Mouse (Mus musculus): ENCODE measurements around the gene Armh1. TPM values are rescaled to one million over a fixed set of nuclear protein-coding genes. Genes with fewer than 3 reads are reported as not detected.

Gene Armh1
- total RNA-seq, 1 experiment: 0.18 TPM

- in situ Hi-C loops (cut with MboI; ENCODE audit: low sequenced_read_pairs in 2 of 2, unreplicated experiment in 2 of 2): no loop called here
- no peak overlapping the region for H3K27ac ChIP-seq (ENCODE audit: insufficient read depth, low read depth, low read length, poor library complexity, severe bottlenecking)
Observed at GRCm38 (mm10) chr4:117254672-117255071, 2.7 kb upstream of the Armh1 start.

GRCm38 (mm10) chr4:117254017-117254627 lies 2.2 kb upstream of the Armh1 start:
- Histone ChIP-seq H3K4me1 (ENCODE audit: control insufficient read depth in 2 of 2, insufficient read depth in 2 of 2, low read length in 2 of 2, poor library complexity in 1 of 2) (peaks cover 3% of the 10 kb centered on the region in 2 experiments; a peak in 3 of 4 replicates), H3K27ac (ENCODE audit: insufficient read depth, low read depth, low read length, poor library complexity, severe bottlenecking) (no peak overlapping the region), H3K36me3 (ENCODE audit: control insufficient read depth, insufficient read depth, low read length, poor library complexity, severe bottlenecking) (no peaks in the 10 kb centered on the region), H3K9me3 (ENCODE audit: control insufficient read depth, insufficient read depth, low read depth, low read length) (no peaks in the 10 kb centered on the region), H3K9ac (ENCODE audit: insufficient read depth, low read depth, low read length, poor library complexity, severe bottlenecking) (no peak overlapping the region), H3K4me3 (ENCODE audit: insufficient read depth in 1 of 2, low read depth in 1 of 2, low read length in 2 of 2, poor library complexity in 1 of 2, severe bottlenecking in 1 of 2) (no peak overlapping the region)
- TF ChIP-seq CHD2 (IDR thresholded peaks at IDR 0.05; ENCODE audit: low read depth, low read length): no peak
- no peak for TF ChIP-seq HCFC1 (IDR thresholded peaks at IDR 0.05; ENCODE audit: borderline replicate concordance, insufficient read depth, low read length)
- no peak for TF ChIP-seq ZC3H11A (IDR thresholded peaks at IDR 0.05; ENCODE audit: borderline replicate concordance, low read depth, low read length)
- TF ChIP-seq MAFK (IDR thresholded peaks at IDR 0.05; ENCODE audit: insufficient read depth, low read depth, low read length): no peak
- no peak for TF ChIP-seq ZNF384 (IDR thresholded peaks at IDR 0.05; ENCODE audit: low read depth, low read length)
- no peak for DNase-seq (ENCODE audit: low read depth, low spot score)
- in situ Hi-C loops (cut with MboI; ENCODE audit: low sequenced_read_pairs in 2 of 2, unreplicated experiment in 2 of 2): no loop called here

More at GRCm38 (mm10) chr4:117254672-117255071, 2.7 kb upstream of the Armh1 start:
- H3K36me3 ChIP-seq (ENCODE audit: control insufficient read depth, insufficient read depth, low read length, poor library complexity, severe bottlenecking): no peaks in the 10 kb centered on the region
- no peaks in the 10 kb centered on the region for H3K9me3 ChIP-seq (ENCODE audit: control insufficient read depth, insufficient read depth, low read depth, low read length)
- no peak overlapping the region for H3K4me3 ChIP-seq (ENCODE audit: insufficient read depth in 1 of 2, low read depth in 1 of 2, low read length in 2 of 2, poor library complexity in 1 of 2, severe bottlenecking in 1 of 2)
- H3K4me1 ChIP-seq (ENCODE audit: control insufficient read depth in 2 of 2, insufficient read depth in 2 of 2, low read length in 2 of 2, poor library complexity in 1 of 2): peaks cover 3% of the 10 kb centered on the region in 2 experiments; a peak in 3 of 4 replicates
- no peak for DNase-seq (ENCODE audit: low read depth, low spot score)
- H3K9ac ChIP-seq (ENCODE audit: insufficient read depth, low read depth, low read length, poor library complexity, severe bottlenecking): no peak overlapping the region
- TF ChIP-seq CHD2 (IDR thresholded peaks at IDR 0.05; ENCODE audit: low read depth, low read length): no peak
- TF ChIP-seq ZNF384 (IDR thresholded peaks at IDR 0.05; ENCODE audit: low read depth, low read length): no peak
- TF ChIP-seq HCFC1 (IDR thresholded peaks at IDR 0.05; ENCODE audit: borderline replicate concordance, insufficient read depth, low read length): no peak
- no peak for TF ChIP-seq MAFK (IDR thresholded peaks at IDR 0.05; ENCODE audit: insufficient read depth, low read depth, low read length)
- no peak for TF ChIP-seq ZC3H11A (IDR thresholded peaks at IDR 0.05; ENCODE audit: borderline replicate concordance, low read depth, low read length)

- no peak overlapping the region for H3K4me3 ChIP-seq (ENCODE audit: insufficient read depth in 1 of 2, low read depth in 1 of 2, low read length in 2 of 2, poor library complexity in 1 of 2, severe bottlenecking in 1 of 2)
- TF ChIP-seq CHD2 (IDR thresholded peaks at IDR 0.05; ENCODE audit: low read depth, low read length) (no peak), ZC3H11A (IDR thresholded peaks at IDR 0.05; ENCODE audit: borderline replicate concordance, low read depth, low read length) (no peak), MAFK (IDR thresholded peaks at IDR 0.05; ENCODE audit: insufficient read depth, low read depth, low read length) (no peak), ZNF384 (IDR thresholded peaks at IDR 0.05; ENCODE audit: low read depth, low read length) (no peak), HCFC1 (IDR thresholded peaks at IDR 0.05; ENCODE audit: borderline replicate concordance, insufficient read depth, low read length) (no peak)
- peaks cover 3% of the 10 kb centered on the region in 2 experiments; a peak in 3 of 4 replicates for H3K4me1 ChIP-seq (ENCODE audit: control insufficient read depth in 2 of 2, insufficient read depth in 2 of 2, low read length in 2 of 2, poor library complexity in 1 of 2)
- H3K27ac ChIP-seq (ENCODE audit: insufficient read depth, low read depth, low read length, poor library complexity, severe bottlenecking): no peak overlapping the region
- no peak overlapping the region for H3K9ac ChIP-seq (ENCODE audit: insufficient read depth, low read depth, low read length, poor library complexity, severe bottlenecking)
- H3K36me3 ChIP-seq (ENCODE audit: control insufficient read depth, insufficient read depth, low read length, poor library complexity, severe bottlenecking): no peaks in the 10 kb centered on the region
- no peaks in the 10 kb centered on the region for H3K9me3 ChIP-seq (ENCODE audit: control insufficient read depth, insufficient read depth, low read depth, low read length)
- in situ Hi-C loops (cut with MboI; ENCODE audit: low sequenced_read_pairs in 2 of 2, unreplicated experiment in 2 of 2): no loop called here
- DNase-seq (ENCODE audit: low read depth, low spot score): no peak
Observed at GRCm38 (mm10) chr4:117253218-117254016, 1.5 kb upstream of the Armh1 start.

- no peaks in the 10 kb centered on the region for H3K36me3 ChIP-seq (ENCODE audit: control insufficient read depth, insufficient read depth, low read length, poor library complexity, severe bottlenecking)
Observed at GRCm38 (mm10) chr4:117252755-117253154, 830 bp upstream of the Armh1 start.

More at GRCm38 (mm10) chr4:117252755-117253154, 830 bp upstream of the Armh1 start:
- no peak overlapping the region for H3K27ac ChIP-seq (ENCODE audit: insufficient read depth, low read depth, low read length, poor library complexity, severe bottlenecking)
- no peak for DNase-seq (ENCODE audit: low read depth, low spot score)
- TF ChIP-seq HCFC1 (IDR thresholded peaks at IDR 0.05; ENCODE audit: borderline replicate concordance, insufficient read depth, low read length): no peak
- no peak for TF ChIP-seq CHD2 (IDR thresholded peaks at IDR 0.05; ENCODE audit: low read depth, low read length)
- TF ChIP-seq ZC3H11A (IDR thresholded peaks at IDR 0.05; ENCODE audit: borderline replicate concordance, low read depth, low read length): no peak
- TF ChIP-seq MAFK (IDR thresholded peaks at IDR 0.05; ENCODE audit: insufficient read depth, low read depth, low read length): no peak
- no peak for TF ChIP-seq ZNF384 (IDR thresholded peaks at IDR 0.05; ENCODE audit: low read depth, low read length)
- H3K4me1 ChIP-seq (ENCODE audit: control insufficient read depth in 2 of 2, insufficient read depth in 2 of 2, low read length in 2 of 2, poor library complexity in 1 of 2): peaks cover 3 to 4% of the 10 kb centered on the region in 2 experiments; a peak in 3 of 4 replicates
- in situ Hi-C loops (cut with MboI; ENCODE audit: low sequenced_read_pairs in 2 of 2, unreplicated experiment in 2 of 2): no loop called here
- no peak overlapping the region for H3K9ac ChIP-seq (ENCODE audit: insufficient read depth, low read depth, low read length, poor library complexity, severe bottlenecking)
- no peaks in the 10 kb centered on the region for H3K9me3 ChIP-seq (ENCODE audit: control insufficient read depth, insufficient read depth, low read depth, low read length)
- no peak overlapping the region for H3K4me3 ChIP-seq (ENCODE audit: insufficient read depth in 1 of 2, low read depth in 1 of 2, low read length in 2 of 2, poor library complexity in 1 of 2, severe bottlenecking in 1 of 2)
